Mouse (Mus musculus) inflammation-experienced regulatory T-cells, adult 6 months (primary cell): ENCODE measurements around the gene Methig1. TPM values are rescaled to one million over a fixed set of nuclear protein-coding genes. Genes with fewer than 3 reads are reported as not detected.
"Not testable (repeated sequence)": the region's sequence is repeated elsewhere in the genome, so short reads cannot be mapped to it uniquely, and the experiment has no call there.

Source experiments
- ATAC-seq: one replicate; pipeline ENCODE4 v1.8.0; 2017
- polyA plus RNA-seq, 3 experiments: library from polyadenylated mRNA; unstranded; fragments of 100-300 nt; shearing (Covaris generic); gene quantifications; one replicate each; pipeline ENCODE4 v1.2.1; 2017

The Methig1 gene
- polyA plus RNA-seq, 3 experiments from 2014 or later: 0.36 TPM; not detected in 2

DNA sequence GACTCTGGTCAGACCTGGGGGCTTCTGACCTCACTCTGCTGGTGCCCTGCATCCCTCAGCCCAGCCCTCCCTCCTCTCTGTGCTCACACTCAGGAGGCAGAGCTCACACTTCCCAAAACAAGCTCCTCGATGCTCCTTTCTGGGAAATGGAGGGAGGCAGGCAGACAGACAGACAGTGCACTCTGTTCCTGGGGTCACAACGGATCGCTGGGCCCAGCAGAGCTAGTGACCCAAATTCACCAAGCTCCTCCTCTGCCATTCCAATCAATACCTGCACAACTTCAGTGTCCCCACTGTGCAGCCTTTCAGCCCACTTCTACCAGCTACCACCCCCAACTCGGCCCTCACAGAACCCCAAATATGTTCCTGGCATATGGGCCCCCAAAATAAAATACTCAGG is 48.9 kb downstream of the Methig1 start:
- ATAC-seq: no peak

GRCm38 (mm10) chr15:100402347-100402746 is 49.4 kb downstream of the Methig1 start:
- no peak for ATAC-seq

GRCm38 (mm10) chr15:100402798-100403197 is 49.8 kb downstream of the Methig1 start:
- ATAC-seq: no peak

DNA sequence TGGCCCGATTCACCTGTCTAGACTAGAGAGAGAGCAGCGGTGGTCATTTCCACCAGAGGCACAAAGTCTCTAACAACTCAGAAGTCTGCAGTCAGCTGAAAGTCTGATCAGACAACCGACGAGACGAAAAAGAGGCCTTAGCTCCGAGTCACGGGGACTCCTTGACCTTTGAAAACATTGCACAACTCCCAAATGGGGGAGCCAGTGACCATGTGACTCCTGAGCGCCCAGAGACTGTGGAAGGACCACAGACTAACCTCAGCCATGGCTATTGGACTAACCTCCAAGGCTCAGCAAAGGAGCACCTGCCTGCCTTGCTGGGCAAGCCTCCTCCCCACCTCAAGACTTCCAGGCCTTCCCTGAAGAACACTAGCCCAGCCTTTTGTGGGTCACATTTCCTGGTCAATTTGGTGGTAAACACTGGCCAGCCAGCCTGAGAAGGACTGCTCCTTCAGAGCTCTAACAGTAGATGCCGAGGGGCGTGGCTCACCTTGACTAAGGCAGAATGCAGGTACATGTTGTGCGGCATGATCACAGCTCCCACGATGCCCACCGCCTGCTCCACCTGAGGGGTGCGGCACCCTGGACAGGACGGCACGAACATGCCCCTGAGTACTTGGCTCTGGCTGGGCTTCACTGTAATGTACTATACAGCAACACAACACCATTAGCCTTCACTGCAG is 50.5 kb downstream of the Methig1 start:
- no peak for ATAC-seq

DNA sequence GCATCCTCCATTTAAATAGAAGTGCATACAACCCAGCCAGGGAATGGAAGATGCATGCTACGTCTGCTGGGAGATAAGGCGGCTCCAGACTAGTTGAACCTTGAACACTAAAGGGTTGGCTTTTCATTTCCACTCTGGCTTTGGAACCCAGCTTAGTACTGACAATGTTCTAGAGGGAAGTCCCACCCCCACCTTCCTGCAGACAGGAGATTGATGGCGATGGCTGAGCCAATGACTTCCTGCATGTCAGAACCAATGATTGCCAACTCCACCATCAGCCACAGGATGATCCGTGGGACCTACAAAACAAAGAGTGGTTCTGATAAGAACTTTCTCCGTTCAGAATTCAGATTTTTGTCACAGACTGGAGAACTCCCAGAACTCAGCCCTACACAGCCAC is 53.1 kb downstream of the Methig1 start:
- no peak for ATAC-seq

DNA sequence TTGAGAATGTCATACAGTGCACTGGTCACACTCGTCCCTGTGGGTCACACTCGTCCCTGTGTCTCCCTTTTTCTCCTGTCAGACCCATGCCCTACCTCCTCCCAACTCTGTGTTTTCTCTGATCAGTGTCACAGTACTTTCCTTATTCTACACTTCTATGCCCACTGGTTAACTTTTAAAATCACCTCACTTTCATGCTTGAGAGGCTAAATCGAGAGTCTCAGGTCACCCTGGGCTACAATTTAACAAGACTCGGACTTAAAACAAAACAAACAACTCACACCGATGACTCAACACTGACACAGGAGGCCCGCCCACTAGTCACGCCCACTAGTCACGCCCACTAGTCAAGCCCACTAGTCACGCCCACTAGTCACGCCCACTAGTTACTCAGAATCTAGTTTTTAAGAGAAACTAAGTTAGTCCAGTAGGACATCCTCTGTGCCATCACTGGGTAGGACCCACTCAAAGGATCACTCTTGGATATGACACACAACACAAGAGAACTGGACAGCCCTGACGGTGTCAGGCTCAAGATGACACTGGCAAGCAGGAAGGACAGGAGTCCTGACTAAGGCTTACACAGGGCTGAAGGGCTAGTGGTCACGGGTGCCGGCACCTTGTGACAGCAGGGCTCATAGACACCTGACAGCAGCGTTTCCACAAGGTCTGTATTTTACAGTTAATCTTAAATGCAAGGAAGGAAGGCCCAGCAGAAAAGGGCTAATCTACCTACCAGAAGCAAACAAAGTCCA is 58.1 kb downstream of the Methig1 start:
- no peak for ATAC-seq

DNA sequence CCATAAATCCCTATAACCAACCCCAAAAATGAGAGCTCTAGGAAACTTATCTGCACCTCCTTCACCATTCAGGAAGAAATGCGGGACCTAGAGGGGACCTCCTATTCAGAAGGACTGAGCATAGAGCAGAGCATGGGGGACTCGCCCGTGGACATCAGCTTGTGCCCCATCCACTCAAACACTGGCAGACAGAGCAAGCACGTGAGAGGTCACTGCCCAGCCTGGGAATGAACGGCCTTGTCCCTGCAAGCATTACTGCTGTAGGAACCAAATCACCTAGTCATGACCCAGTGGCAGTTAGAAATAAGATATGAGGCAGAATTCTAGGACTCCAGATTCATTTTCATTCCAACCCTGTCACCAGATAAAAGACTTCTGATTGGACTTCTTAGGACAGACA is 58.8 kb downstream of the Methig1 start:
- no peak for ATAC-seq

- ATAC-seq: no peak
These were observed 60.4 kb downstream of the Methig1 start for GRCm38 (mm10) chr15:100413306-100413705.

DNA sequence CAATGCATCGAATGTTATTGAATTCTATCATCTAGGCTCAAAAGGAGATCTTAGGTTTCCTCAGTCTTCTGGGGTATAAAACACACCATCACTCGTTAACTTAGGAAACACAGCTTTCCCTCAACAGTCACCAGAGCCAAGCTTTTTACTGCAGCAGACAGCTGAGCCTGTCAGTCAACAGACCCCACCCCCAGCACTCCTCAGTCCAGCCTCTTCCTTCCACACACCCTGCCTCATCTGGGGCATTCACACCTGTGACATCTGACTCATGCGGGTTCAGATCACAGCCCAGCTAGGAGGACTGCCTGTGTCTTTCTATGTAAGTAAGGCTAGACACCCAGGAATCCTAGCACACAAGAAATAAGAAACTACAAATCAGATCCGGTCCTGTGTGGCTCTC is 61.1 kb downstream of the Methig1 start:
- ATAC-seq: peak; percentile 43

GRCm38 (mm10) chr15:100414942-100415341 is 62.0 kb downstream of the Methig1 start:
- ATAC-seq: no peak

- ATAC-seq: no peak
These were observed 62.7 kb downstream of the Methig1 start for GRCm38 (mm10) chr15:100415684-100416083.

GRCm38 (mm10) chr15:100417854-100418450 is 65.0 kb downstream of the Methig1 start:
- ATAC-seq: no peak

- no peak for ATAC-seq
These were observed 66.4 kb downstream of the Methig1 start for GRCm38 (mm10) chr15:100419311-100419710.

DNA sequence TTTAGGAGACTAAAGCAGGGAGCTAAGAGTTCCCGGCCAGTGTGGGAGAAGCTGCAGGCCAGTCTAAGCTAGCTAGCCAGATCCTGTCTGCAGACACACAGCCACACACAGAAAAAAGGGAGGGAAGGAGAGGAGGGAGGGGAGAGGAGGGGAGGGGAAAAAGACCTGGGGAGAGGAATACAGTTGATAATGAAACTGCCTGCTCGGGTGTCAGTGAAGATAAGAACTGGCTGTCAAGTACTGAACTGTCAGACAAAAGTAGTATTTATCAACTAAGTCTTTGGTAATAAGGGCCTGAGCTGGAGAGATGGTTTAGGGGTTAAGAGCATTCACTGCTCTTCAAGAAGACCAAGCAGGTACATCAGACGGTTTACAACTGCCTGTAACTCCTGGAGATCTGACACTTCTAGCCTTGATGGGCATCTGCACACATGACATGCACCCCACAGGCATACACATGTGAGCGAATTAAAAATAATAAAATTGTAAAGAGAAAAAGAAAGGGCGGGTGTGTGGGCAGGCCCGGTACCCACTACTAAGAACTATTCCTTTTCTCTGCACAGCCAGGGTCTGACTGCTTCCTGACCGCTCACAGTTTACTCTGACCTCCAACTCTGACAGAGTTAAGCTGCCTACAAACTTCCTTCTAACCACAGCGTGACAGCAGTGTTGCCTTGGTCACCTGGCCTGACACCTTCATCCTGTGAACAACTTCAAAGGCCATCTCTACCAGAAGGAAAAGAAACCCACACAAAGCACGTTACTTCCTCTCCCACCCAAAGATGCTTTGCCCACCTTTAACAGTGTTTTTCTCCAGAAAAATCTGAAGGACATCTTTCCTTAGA is 67.2 kb downstream of the Methig1 start:
- no peak for ATAC-seq

DNA sequence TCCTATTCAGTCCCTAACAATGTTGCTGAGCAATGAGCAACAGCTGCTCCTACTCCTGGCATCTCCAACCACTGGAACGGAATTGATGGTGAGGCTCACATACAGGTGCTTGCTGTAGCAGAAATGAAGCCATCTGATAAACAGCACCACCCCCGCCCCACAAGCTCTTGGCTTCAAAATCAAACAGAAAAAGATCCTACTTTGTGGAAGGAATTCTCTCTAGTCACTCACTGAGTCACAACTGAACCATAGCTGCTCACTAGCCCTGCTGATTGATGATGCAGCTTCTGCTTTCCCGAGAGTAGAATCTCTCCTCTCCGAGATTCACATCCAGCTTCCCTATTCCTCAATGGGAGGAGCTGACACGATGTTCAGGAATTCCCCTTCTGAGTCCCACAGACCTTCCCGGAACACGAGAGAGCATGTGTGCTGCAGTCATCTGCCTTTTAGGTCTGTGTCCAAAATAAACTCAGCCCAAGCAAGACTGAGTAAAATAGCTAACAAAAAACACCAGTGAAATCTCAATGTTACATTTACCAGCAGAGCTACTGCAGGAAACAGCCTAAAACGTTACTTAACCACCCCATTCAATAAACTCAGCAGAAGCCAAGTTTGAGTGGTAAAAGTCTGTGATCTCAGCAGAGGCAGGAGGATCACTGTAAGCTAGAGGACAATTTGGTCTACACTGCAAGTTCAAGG is 68.3 kb downstream of the Methig1 start:
- ATAC-seq: no peak

DNA sequence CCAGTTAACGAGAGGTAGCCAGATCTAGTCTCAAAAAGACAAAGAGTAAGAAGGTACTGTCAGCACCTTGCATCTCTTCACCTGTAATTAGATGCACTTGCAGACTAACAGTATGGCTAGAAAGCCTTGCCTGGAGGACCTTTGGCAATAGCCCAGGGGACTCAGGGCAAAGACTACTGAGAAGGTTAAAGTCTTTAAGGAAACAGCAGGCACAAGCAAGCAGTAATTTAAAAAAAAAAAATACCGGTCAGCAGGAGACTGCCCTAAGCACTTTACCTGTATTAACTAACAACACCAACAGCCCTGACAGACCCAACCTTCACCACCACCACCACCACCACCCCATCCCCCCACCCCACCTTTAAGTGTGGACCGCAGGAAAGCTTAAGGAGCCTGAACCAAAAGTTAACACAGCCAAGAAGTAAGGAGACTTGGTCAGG is 68.8 kb downstream of the Methig1 start, which contains the start of gene Gm5475:
Gm5475 (plus strand) TSS at position 390 of the 440 bp plus-strand sequence.
- ATAC-seq: not testable (repeated sequence)

GRCm38 (mm10) chr15:100422476-100422875 is 69.5 kb downstream of the Methig1 start:
- ATAC-seq: no peak

GRCm38 (mm10) chr15:100422899-100423860 is 70.2 kb downstream of the Methig1 start:
- peak; percentile 81 for ATAC-seq

- ATAC-seq: peak; percentile 5
These were observed 71.0 kb downstream of the Methig1 start for GRCm38 (mm10) chr15:100423916-100424315.

DNA sequence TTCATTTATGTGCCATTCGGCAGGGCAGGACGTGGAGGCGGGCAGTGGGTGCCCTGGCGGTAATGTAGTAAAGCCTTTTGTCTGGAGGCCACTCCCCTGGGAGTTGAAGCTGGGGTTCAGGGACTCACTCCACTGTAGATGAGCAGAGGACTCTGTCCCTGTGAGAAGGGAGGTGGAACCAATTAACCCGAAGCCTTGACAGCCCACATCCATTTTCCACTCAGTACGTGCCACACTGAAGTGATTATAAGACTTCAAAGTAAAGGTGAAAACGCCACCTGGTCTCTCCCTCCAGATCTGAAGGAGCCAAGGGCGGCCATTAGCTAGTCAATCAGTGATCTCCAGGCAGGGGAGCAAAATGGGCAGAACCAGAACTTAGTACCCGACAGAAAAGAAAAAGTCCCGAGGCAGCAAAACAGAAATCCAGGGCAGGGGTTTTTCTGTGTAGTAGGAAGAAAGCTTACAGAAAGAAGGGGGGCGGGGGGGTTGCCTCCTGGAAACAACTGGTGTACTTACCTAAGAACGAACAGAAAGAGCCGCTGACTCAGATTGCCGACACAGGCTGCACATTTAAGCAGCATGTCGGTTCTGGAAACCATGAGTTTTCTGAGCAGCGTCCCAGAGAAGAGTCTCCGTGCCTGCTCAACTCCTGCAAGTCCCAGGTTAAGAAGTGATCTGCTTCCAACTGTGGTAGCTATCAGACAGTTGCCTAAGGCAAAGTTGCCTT is 71.6 kb downstream of the Methig1 start, which contains the start of gene Slc11a2:
Slc11a2 (minus strand) TSS at position 677 of the 727 bp plus-strand sequence.
- peak; percentile 15 for ATAC-seq
